Mouse (Mus musculus): ENCODE data around the gene Peli1.

DNA sequence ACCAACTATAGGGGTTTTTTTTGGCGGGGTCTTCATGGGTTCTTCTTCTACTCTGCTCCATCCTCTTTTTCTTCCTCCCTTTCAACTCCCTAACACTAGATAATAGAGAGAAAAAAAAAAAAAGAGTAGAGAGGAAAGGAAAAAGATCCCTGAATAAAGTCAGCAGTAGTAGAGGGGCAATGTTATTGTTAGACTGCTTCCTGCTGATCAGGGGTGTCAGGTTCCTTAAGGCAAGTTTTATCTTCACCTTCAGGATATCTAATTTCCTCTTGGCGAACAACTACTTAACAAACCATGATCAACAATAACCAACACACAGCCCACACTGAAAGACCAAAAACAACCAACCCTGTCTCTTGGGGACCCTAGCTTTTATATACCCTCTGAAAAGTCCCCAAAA lies 31.3 kb downstream of the Peli1 start:
- TF ChIP-seq POLR2A (IDR thresholded peaks at IDR 0.05; ENCODE audit: borderline replicate concordance, extremely low read depth, insufficient read depth, insufficient read length, poor library complexity, severe bottlenecking) = no peak
- TF ChIP-seq CTCF (IDR thresholded peaks at IDR 0.05; ENCODE audit: borderline replicate concordance, extremely low read depth, insufficient read depth, insufficient read length) = no peak

All from brain, embryonic 14.5 days (tissue).